Mouse (Mus musculus): ENCODE data around the gene Vasp. TPM values are rescaled to one million over a fixed set of nuclear protein-coding genes. Genes with fewer than 3 reads are reported as not detected.

Gene Vasp
- total RNA-seq, 2 experiments from 2014 or later = 14.2 to 17.0 TPM

DNA sequence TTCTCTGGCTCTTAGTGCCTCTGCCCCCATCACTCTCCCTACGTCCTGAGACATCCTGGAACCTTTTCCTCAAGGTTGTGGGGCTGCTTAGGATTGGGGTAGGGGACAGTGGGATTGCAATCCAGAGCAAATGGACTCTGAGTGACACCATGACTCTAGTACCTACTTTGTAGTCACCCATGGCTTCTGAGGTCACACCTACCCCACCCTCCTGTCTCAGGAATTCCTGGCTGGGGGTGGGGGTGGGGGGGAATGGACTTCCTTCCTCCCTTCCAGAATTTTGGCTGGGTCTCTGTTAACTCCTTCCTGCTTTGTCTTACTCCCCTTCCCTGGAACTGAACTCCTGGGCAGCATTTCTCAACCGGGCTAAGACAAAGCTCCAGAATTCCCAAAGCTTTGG, 58.2 kb downstream of the Vasp start:
- no peak for DNase-seq (ENCODE audit: low spot score in 2 of 2)

DNA sequence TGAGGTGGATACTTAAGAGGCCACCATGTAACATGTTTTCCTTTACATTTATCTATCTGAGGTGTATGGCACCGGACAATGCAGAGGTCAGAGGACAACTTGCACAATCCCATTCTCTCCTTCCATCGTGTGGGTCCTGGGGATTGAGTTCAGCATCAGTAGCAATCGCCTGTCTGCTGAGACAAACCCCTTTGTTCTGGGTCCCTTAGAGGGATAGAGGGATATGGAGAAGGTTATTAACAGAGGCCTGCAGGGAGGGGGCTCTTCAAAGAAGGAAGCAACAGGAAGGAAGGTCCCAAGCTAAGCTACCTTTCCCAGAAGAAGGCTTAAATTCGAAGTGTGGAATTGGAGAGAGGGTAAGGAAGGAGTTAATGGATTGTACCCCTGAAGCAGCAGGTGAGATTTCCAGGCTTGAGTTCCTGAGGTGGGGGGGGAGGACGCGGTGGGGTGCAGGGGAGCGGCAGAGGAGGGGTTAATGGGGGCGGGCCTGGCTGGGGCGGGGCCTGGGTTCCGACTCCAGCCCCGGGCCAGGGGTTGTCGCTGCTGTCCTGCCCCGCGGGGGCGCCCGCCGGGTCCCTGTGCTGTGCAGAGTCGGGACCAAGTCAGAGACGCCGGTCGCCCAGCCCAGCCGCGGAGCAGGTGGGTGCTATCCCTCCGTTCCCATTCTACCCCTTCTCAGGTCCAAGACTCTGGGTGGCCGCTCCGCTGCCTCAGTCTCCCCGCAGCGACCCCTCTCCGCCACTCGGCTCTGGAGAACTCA, 59.4 kb downstream of the Vasp start, which contains the start of gene Gpr4:
Gene Gpr4 (plus strand): TSS at position 543 of the 760 bp plus-strand sequence.
- no peak for DNase-seq (ENCODE audit: low spot score in 2 of 2)

DNA sequence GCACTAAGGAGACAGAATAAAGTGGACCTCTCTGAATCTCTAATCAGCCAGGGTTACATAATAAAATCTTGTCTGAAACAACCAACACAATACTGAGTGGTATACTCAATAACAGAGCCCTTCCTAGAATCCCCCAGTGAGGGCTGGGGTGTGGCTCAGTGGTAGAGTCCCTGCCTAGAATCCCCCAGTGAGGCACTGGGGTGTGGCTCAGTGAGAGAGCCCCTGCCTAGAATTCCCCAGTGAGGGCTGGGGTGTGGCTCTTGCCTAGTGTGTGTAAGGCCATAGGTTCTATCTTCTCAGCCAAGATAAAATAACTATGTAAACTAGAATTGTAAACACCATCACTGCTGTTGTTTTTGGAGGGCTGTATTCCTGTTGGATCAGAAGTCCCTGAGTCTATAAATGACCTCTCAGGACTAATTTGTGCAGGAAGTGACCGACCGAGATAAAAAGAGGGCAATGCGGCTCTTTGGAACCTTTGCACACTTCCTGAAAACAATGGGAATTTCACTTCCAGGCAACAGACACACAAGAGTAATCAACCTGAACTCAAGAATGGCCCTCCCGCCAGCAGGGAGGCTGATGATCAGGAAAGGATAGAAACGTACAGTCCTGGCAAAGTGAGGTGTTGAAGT, 60.5 kb downstream of the Vasp start:
- no peak for DNase-seq (ENCODE audit: low spot score in 2 of 2)

DNA sequence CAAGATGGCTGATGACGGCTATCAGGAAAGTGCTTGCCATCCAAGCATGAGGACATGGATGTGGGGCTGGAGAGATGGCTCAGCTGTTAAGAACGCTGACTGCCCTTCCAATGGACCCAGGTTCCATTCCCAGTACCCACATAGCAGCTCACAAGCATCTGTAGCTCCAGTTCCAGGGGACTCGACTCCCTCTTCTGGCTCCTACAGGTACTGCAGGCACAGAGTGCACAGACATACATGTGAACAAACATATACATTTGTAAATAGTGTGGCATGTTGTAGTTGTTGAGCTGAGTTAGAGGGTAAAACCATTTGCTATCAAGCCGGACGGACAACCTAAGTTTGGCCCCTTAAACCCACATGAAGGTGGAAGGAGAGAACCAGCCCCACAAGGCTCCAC, 61.6 kb downstream of the Vasp start:
- no peak for DNase-seq (ENCODE audit: low spot score in 2 of 2)

DNA sequence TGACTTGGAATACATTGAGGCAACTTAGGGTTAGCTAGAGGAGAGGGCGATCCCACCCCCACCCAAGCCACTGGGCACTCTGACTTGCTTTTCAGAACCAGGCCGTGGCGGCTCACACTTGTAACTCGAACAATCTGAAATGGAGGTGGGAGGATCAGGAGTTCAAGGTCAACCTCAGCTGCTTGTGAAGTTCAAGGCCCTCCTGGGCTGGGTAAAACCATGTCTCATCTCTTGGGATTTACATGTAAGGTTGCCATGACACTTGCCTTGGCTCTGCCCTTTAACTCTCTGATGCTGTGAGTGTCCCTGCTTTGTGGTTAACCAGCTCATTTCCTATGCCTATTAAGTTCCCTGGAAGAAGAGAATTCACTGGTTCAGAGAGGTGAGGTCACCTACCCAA, 62.1 kb downstream of the Vasp start:
- no peak for DNase-seq (ENCODE audit: low spot score in 2 of 2)

DNA sequence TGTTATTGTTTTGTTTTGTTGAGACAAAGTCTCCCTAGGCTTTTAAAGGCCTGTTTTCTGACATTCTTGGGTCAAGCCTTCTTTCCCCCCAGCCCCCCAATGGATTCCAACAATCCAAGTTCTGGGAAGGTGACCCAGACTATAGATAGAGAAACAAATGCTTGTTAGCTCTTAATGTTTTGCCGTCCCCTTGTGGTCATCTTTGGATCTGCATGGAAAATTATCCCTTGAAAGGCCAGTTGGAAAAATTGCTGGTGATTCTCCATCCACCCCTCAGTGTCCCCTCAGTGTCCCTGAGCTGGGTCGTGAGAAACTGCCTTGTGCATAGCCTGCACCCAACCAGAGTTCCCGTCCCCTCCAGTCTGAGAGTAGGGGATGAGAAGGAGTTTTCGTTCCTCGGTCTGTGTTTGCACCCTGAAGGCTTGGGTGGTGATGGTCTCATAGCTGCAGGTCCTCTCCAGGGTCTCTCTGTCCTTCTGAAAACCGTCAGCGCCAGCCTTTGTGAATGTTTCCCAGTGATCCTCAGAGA, 62.6 kb downstream of the Vasp start:
- peak in 1 of 2 experiments; percentile 75 for DNase-seq (ENCODE audit: low spot score in 2 of 2)

DNA sequence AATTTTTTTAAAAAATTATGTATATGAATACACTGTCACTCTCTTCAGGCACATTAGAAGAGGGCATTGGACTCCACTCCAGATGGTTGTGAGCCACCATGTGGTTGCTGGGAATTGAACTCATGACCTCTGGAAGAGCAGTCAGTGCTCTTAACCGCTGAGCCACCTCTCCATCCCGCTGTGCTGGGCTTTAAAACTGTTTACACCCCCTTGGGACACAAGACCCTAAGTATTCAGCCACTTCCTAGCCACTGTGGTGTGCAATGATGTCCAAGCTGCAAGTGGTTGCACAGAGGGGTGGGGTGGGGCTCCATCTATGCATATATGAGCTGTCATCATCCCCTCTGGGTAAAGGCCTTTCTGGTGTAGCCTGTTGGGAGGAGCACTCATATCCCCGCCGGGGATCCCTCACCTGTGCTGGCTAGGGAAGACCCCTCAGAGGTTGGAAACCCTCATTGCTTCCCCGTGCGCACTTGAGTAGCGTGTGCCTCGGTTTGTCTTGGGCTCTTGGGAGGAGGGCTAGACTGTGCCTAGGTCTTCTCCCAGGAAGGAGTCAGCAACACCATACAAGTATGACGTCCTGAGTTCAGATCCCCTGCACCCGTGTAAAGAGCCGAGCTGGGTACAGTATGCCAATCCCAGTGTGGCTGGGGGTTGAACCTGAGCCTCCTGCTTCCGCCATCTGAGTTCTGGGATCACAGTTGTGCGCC, 63.3 kb downstream of the Vasp start:
- no peak for DNase-seq (ENCODE audit: low spot score in 2 of 2)

Other genes starting within 250 kb of the Vasp start
- gene Foxa3, start 248.3 kb downstream of the Vasp start, total RNA-seq (2021) = not detected
- 100 to 1,000 TPM; 118 to 123 TPM for gene Sympk, start 247.4 kb downstream of the Vasp start, total RNA-seq (2021)
- gene Rsph6a, start 217.1 kb downstream of the Vasp start, total RNA-seq (2021) = not detected
- 100 to 1,000 TPM; 142 to 148 TPM for gene Dmwd, start 195.6 kb downstream of the Vasp start, total RNA-seq (2021)
- 10 to 100 TPM; 30.2 to 43.1 TPM for gene Dmpk, start 188.0 kb downstream of the Vasp start, total RNA-seq (2021)
- 1 to 10 TPM; 2.0 to 2.6 TPM for gene Six5, start 177.2 kb downstream of the Vasp start, total RNA-seq (2021)
- under 1 TPM in 1 of 2 experiments, not detected in 1; 0.27 TPM for gene Gm4969, start 153.4 kb downstream of the Vasp start, total RNA-seq (2021)
- 10 to 100 TPM; 15.0 to 15.4 TPM for gene Fbxo46, start 152.0 kb downstream of the Vasp start, total RNA-seq (2021)
- 10 to 100 TPM; 17.1 to 18.7 TPM for gene Qpctl, start 122.5 kb downstream of the Vasp start, total RNA-seq (2021)
- gene Snrpd2, start 122.1 kb downstream of the Vasp start, total RNA-seq (2021) = 10 to 100 TPM; 79.7 to 82.8 TPM
- gene Gipr, start 105.7 kb downstream of the Vasp start, total RNA-seq (2021) = 1 to 10 TPM; 1.3 to 1.4 TPM
- 100 to 1,000 TPM; 160 to 178 TPM for gene Eml2, start 95.4 kb downstream of the Vasp start, total RNA-seq (2021)
- 1 to 10 TPM; 1.3 to 1.4 TPM for gene Gpr4, start 59.3 kb downstream of the Vasp start, total RNA-seq (2021)
- gene Opa3, start 43.5 kb downstream of the Vasp start, total RNA-seq (2021) = 10 to 100 TPM; 41.3 to 42.6 TPM
- gene Ppm1n, start 8.2 kb upstream of the Vasp start, total RNA-seq (2021) = not detected
- gene Rtn2, start 10.8 kb upstream of the Vasp start, total RNA-seq (2021) = 10 to 100 TPM; 92.8 to 95.6 TPM
- 10 to 100 TPM; 20.4 to 26.6 TPM for gene Fosb, start 38.2 kb upstream of the Vasp start, total RNA-seq (2021)
- gene Ercc1, start 73.0 kb upstream of the Vasp start, total RNA-seq (2021) = 10 to 100 TPM; 47.7 to 49.0 TPM
- gene Cd3eap, start 87.7 kb upstream of the Vasp start, total RNA-seq (2021) = 10 to 100 TPM; 19.9 to 21.0 TPM
- gene Ppp1r13l, start 87.9 kb upstream of the Vasp start, total RNA-seq (2021) = 1 to 10 TPM; 6.3 to 7.8 TPM
- gene Ercc2, start 110.2 kb upstream of the Vasp start, total RNA-seq (2021) = 10 to 100 TPM; 37.5 to 38.3 TPM
- gene Klc3, start 132.3 kb upstream of the Vasp start, total RNA-seq (2021) = 1 to 10 TPM; 4.5 to 5.5 TPM
- not detected for gene Ckm, start 133.0 kb upstream of the Vasp start, total RNA-seq (2021)
- 10 to 100 TPM; 88.3 to 92.0 TPM for gene Mark4, start 187.0 kb upstream of the Vasp start, total RNA-seq (2021)
- under 1 TPM; 0.38 to 0.59 TPM for gene Exoc3l2, start 191.5 kb upstream of the Vasp start, total RNA-seq (2021)
- 1 to 10 TPM; 6.1 to 6.3 TPM for gene Bloc1s3, start 236.6 kb upstream of the Vasp start, total RNA-seq (2021)
- gene Trappc6a, start 236.6 kb upstream of the Vasp start, total RNA-seq (2021) = 10 to 100 TPM; 20.7 to 21.5 TPM
- gene Nkpd1, start 246.0 kb upstream of the Vasp start, total RNA-seq (2021) = under 1 TPM; 0.56 to 0.57 TPM

All from layer of hippocampus, adult 18-20 months (tissue).